Mouse (Mus musculus) lung, adult 10 weeks (tissue): Measurements from ENCODE around the gene Olfr1080. TPM values are rescaled to one million over a fixed set of nuclear protein-coding genes. Genes with fewer than 3 reads are reported as not detected.

Experiments
- polyA plus RNA-seq: library from polyadenylated mRNA; stranded (reverse); fragments of 350-450 nt; fragmentation: Illumina TruSeq; extraction: RNeasy Lipid Tissue Mini Kit (QIAGEN cat#74804); gene quantifications from one replicate; pipeline ENCODE4 v1.2.3, GENCODE M21; 2014; ENCODE audit warnings: low read depth, low replicate concordance; ENCODE audit not compliant: insufficient read depth

The Olfr1080 gene
- polyA plus RNA-seq = not detected

GRCm38 (mm10) chr2:86558135-86558534, at the start of gene Olfr1080:
Gene Olfr1080 (minus strand): TSS chr2:86558235.

GRCm38 (mm10) chr2:86598866-86599265, 40.8 kb upstream of the Olfr1080 start, which contains the start of gene Olfr1082:
Gene Olfr1082 (minus strand): TSS chr2:86598966.

GRCm38 (mm10) chr2:86542380-86542779, 15.7 kb downstream of the Olfr1080 start, which contains the start of gene Olfr1079:
Gene Olfr1079 (minus strand): TSS chr2:86542480.

GRCm38 (mm10) chr2:86508161-86508560, 49.9 kb downstream of the Olfr1080 start, which contains the start of gene Olfr1076:
Gene Olfr1076 (plus strand): TSS chr2:86508461.

Other genes starting within 250 kb of the Olfr1080 start
- not detected for gene Olfr1053, start 243.0 kb downstream of the Olfr1080 start, polyA plus RNA-seq
- gene Olfr1054, start 222.8 kb downstream of the Olfr1080 start, polyA plus RNA-seq = not detected
- gene Olfr1055, start 208.0 kb downstream of the Olfr1080 start, polyA plus RNA-seq = not detected
- gene Olfr1056, start 195.8 kb downstream of the Olfr1080 start, polyA plus RNA-seq = not detected
- not detected for gene Olfr1057, start 179.8 kb downstream of the Olfr1080 start, polyA plus RNA-seq
- not detected for gene Olfr1058, start 169.7 kb downstream of the Olfr1080 start, polyA plus RNA-seq
- gene Olfr1061, start 144.2 kb downstream of the Olfr1080 start, polyA plus RNA-seq = not detected
- gene Olfr1062, start 131.5 kb downstream of the Olfr1080 start, polyA plus RNA-seq = not detected
- gene Olfr1065, start 107.6 kb downstream of the Olfr1080 start, polyA plus RNA-seq = not detected
- not detected for gene Olfr1066, start 102.0 kb downstream of the Olfr1080 start, polyA plus RNA-seq
- gene Olfr228, start 70.8 kb downstream of the Olfr1080 start, polyA plus RNA-seq = not detected
- not detected for gene Olfr1076, start 49.8 kb downstream of the Olfr1080 start, polyA plus RNA-seq
- not detected for gene Olfr1079, start 15.8 kb downstream of the Olfr1080 start, polyA plus RNA-seq
- gene Olfr1082, start 40.7 kb upstream of the Olfr1080 start, polyA plus RNA-seq = not detected
- not detected for gene Olfr1084, start 81.5 kb upstream of the Olfr1080 start, polyA plus RNA-seq
- gene Olfr1085, start 103.8 kb upstream of the Olfr1080 start, polyA plus RNA-seq = not detected
- gene Olfr1086, start 121.9 kb upstream of the Olfr1080 start, polyA plus RNA-seq = not detected
- not detected for gene Olfr1087, start 140.2 kb upstream of the Olfr1080 start, polyA plus RNA-seq
- not detected for gene Olfr1089, start 175.5 kb upstream of the Olfr1080 start, polyA plus RNA-seq
- not detected for gene Olfr1090, start 200.8 kb upstream of the Olfr1080 start, polyA plus RNA-seq
- gene Olfr1093, start 224.2 kb upstream of the Olfr1080 start, polyA plus RNA-seq = not detected